Mouse (Mus musculus) adrenal gland, postnatal 25 days (tissue): ENCODE data around the gene Liph. TPM values are rescaled to one million over a fixed set of nuclear protein-coding genes. Genes with fewer than 3 reads are reported as not detected.
"Not testable (repeated sequence)": the region's sequence is repeated elsewhere in the genome, so short reads cannot be mapped to it uniquely, and the experiment has no call there.

Experiments used
- DNase-seq: peaks from one replicate; pipeline ENCODE4 v3.0.0; 2021; ENCODE audit warnings: mixed read lengths
- long read RNA-seq: library from polyadenylated mRNA; stranded (forward); transcript quantifications from one replicate; pipeline ENCODE4 v2.0.0, GENCODE M21; 2021
- total RNA-seq: library from RNA; stranded (reverse); gene quantifications from 2 replicates; pipeline ENCODE4 v1.2.3, GENCODE M21; 2021

The Liph gene
- 0.33 and 1.5 TPM in 2 replicates for total RNA-seq
- long read RNA-seq, result 0 reads

DNA sequence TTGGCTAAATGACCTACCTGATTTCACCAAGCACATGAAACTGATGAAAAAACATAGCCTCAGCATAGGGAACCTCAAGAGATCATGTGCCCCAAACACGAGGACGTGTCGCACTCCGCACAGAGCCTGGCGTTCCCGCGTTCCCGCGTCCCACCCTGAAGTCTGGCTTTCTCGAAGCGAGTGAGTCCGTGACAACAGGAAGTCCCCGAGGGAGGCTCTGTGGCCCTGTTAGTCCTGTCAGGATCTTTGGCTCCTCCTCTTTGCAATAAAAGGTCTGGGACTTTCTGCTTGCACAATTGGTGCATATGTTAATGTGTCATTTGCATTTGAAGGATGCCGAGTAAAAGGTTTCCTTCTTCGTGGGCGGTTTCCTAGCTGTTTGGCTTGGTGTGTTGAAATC, at the start of gene Liph:
Liph (minus strand) TSS at position 360 of the 400 bp plus-strand sequence.
- DNase-seq, result peak; percentile 9

DNA sequence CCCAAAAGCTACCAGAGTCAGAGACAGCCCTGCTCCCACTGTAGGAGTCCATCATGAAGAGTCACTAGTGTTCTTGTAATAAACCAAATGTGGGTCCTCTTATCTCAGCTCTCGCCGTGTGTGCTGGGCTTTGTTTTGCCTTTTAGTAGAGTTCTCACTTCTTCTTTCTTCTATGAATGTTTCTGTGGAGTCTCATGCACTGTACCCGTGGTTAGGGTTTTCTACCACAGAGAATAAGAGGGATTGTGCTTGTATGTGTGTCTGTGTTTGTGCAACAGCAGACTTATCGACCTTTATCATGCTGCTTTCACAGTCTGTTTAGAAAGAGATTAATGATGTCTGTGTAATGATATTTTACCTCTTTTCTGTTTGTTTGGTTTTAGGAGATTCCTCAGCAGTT, 48.4 kb upstream of the Liph start:
- DNase-seq, result no peak

DNA sequence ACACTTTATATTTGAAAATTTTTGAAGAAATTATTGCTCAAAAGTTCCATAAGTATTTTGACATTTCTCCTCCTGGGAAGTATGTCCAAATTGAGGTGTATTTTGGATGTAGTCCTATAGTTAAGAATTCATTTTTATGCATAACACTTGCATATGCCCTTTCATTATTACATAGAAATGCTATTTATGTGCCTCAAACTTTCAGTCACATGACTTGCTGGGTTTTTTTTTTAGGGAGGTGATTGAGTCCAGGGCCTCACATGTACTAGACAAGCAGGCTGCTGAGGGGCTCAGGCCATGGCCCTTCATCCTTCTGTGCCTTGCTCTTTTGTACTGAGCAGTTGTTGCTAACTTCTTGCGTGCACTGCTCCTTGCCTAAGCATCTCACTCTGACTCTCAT, 44.5 kb upstream of the Liph start:
- no peak for DNase-seq

DNA sequence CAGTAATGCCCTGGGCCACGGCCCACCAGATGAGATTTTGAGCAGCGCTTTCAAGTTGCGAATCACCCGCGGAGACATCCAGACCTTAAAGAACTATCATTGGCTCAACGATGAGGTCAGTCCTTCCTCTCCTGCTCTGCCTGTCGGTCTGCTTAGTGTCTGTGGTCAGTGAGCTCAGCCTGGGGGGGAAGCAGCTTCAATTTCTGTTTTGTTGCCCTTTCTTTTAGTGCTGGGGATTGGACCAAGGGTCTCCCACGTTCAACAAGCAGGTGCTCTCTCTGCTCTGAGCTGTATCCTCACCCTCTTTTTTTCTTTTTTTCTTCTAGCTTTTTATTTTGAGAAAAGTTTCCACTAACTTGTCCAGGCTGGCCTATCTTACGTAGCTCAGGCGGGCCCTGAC, 43.1 kb upstream of the Liph start:
- no peak for DNase-seq

DNA sequence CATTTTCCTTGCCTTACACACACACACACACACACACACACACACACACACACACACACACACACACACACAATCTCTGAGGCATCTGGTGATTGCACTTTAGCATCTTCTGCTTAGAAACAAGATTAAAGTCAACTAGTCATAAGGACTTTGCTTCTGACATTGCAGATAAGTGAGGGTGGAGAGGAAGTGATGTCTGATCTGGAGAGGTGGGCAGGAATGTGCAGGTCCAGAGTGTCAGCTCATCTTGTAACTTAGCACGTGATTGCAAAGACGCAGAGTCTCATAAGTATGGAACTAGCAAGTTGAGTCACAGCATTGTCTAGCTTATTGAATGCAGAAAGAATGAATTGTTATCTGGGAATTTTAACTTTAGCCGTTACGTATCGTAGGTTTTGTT, 32.0 kb upstream of the Liph start:
- no peak for DNase-seq

DNA sequence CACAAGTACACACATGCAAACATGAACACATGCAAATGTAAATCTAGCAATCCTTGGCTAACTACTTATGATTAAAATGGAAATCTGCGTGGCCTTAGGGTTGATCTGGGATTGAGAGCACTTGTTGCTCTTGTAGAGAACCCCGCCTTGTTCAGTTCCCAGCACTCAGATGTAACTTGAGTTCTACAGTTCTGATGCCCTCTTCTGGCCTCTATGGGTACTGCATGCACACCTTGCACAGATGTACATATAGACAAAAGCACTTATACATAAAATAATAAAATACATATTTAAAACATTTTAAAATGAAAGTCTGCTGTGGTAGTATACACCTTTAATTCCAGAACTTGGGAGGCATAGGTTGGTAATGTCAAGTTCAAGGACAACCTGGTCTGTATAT, 26.7 kb upstream of the Liph start:
- DNase-seq, result no peak

DNA sequence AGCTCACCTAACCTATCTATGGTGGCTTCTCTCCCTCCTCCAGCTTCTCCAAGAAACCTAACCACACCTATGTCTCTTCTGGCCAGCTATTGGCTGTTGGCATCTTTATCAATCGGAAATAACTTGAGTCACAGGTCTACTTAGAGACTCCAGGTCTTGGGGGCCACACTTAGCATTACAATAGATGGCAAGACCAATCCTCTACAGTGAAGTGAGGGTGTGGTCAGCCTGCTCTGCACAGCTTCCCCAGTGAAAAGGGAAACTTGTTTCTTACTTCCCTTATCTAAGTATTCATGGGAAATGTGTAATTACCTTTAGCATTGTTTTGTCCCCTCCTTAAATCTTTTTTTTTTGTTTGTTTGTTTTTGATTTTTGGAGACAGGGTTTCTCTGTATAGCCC, 20.1 kb upstream of the Liph start:
- DNase-seq, result no peak

DNA sequence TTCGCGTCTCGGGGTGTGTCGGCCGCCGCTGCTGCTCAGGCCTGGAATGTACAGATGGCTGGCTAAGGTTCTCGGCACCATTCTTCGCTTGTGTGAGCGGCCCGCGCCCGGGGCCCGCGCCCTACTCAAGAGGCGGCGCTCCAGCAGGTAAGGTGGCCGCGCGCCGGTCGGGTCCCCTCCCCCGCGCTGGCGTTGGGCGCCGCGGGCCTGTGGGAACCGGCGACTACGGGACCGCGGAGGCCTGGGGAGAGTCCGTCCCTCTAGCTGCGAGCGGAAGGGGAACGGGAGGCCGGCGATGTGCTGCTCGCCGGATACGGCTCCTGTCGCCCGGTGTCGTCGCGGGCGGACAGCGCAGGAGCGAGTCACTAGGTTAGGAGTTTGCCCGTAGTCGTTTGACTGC, 14.1 kb upstream of the Liph start:
- DNase-seq, result no peak

DNA sequence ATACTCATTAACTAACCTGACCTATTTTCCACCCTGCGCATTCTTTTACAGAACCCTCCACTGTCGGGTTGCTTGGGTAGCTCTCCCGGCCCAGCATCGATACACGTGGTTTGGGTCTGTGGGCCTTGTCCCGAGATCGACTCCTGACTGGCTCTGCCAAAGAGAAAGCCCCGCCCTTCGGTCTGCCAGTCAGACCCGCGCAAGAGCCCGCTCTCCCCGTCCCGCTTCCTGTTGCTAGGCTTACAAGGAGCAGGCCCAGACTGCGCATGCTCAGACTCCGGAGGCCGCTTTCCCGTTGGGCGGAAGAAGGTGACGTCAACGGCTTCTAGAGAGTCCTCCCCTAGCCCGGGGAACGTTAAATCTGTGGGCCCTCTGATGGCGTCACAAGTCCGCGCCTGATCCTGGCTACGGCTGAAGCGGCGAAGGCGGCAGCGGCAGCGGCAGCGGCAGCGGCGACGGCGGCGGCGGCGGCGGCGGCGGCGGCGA, 13.7 kb upstream of the Liph start, which contains the start of gene Senp2:
Senp2 (plus strand) TSS at position 386 of the 486 bp plus-strand sequence.
- peak; percentile 100 for DNase-seq

DNA sequence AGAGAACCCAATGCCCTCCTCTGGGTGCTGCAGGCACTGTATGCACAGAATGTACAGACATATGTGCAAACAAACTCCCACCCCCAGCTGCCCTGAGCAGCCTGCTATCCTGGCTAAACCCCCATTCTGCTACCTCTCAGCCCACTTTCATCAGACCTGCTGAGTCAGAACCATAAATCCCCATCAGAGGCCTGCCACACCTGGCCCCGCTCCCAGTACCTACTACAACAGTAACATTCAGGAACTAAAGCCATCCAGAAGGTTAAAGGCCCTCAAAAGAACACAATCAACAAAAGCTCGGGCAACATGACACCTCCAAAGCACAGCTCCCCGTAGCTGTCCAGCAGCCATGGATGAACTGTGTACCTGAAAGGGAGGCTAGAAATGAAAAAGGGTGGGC, 6.1 kb upstream of the Liph start:
- DNase-seq, result no peak

DNA sequence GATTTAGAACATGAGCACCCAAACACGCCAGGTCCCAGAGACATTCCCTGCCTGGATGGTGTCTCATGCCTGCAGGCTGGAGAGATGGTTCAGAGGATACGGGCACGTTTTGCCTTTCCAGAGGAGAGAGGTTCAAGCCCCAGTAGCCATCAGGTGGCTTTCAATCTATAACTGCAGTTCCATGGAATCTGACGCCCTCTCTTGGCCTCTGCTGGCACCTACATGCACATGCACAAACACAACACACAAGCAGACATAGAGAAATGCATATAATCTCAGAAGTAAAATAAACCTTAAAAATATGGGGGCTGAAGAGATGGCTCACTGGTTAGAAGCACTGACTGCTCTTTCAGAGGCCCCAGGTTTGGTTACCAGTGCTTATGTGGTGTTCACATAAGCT, 5.7 kb upstream of the Liph start:
- no peak for DNase-seq

DNA sequence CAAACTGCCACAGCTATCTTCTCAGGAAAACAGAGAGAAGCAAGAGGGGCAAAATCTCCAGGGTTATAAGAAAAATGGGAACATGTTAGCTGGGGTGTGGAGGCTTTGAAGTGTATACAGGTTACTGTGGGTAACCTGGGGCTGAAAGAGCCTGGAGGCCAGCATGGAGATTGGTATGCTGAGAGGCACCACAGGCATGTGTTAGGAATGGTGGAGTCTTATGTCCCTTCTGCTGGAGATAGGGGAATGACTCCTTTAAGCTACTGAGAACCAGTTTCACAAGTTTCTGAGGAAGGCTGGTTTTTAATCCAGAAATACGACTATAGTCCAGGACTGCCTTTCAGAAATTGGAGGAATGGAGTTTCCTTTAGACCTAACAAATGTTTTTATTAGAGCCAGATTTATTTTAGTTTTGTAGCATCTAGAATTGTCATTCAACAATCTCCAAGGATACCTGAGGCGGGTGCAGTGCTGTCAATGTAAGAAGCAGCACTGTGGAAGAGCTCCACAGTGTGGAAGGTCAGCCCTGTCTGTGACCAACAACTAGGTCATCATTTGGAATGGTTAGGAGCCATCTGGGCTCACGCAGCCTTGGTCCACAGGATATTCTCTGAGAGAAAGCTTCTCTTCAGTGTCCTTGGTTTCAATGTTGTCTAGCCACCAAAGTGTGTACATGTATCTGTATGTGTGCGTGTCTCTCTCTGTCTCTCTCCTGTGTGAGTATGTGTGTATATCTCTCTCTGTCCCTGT, 4.7 kb upstream of the Liph start:
- peak; percentile 9 for DNase-seq

DNA sequence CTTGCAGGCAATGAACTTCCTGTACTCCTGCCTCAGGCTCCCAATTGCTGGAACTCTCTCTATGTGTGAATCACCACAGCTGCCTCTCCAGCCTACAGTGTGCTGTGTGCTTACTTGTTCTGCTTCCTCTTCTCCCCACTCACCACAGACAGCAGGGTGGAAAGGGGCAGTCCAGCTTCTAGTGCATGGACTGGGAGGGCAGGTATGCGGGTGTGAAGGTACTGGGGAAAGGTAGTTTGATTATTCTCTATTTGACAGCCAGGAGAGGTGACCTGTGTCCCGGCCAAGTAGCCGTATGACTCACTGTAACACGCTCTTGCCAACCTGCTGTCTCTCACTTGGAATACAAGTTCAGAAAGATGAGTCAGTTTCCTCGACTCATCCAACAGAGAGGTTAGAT, 2.6 kb upstream of the Liph start:
- DNase-seq, result peak; percentile 23

DNA sequence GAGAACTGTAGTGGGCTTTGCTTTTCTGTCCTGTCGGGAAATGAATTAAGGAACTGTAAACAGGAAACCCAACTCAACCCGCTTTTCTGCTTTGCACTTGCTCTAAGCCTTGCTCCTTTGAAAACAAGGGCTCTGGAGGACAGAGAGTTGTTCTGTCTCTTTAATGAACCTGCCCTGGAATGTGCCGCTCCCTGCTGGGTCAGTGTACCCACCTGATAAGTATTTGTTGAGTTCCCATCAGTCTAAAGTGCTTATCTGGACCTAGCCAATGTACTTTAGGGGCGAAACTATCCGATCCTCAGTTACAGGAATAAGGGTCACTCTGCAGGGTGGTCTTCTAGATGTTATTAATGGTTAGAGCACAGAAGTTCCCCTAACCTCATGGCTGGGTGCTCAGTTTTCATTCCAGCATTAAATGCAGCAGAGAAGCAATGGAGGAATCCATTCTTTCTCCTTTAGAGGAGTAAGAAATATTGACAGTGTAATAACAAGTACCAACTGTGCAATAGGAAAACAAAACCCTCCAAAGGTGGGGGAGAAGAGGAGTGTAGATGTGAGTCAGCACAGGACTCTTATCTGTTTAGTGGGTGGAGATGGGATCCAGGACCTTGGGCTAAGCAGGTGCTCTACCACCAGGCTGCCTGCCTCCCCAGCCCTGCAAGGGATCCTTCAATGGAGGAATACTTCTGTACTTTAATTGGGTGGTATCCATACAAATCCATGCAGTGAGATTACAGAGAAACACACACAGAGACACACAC, 1.6 kb upstream of the Liph start:
- DNase-seq, result no peak

DNA sequence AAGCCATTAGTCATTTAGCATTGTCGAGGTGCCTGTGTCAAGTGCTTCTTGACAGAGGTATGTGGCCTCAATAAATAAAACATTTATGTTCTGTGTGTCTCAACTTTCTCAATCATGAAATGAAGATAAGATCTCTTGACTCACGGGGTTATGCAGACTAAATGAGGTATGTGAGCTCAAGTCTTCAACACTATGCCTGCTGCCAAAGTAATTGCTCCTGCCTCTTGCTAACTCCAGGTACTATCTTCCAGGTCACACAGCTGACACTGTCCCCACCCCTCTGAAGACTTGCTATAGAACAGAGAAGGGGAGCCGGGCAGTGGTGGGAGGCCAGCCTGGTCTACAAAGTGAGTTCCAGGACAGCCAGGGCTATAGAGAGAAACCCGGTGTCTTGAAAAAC, 939 bp upstream of the Liph start:
- DNase-seq, result no peak

DNA sequence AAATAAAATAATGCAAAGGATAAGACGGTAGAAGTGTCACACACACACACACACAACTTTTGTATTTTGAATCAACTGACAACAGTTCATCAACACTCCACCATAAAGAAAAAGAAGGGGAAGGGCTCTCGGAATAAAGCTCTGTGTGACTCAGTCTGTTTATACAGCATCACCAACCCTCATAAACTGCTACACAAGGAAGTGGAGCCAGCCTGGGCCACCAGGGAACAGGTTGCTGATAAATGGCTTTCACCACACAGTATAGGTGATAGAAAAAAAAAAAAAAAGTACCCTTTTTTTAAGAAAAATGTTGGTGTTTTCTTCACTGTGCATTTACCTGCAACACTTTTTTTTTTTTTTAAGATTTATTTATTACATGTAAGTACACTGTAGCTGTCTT, 3.7 kb downstream of the Liph start:
- no peak for DNase-seq

DNA sequence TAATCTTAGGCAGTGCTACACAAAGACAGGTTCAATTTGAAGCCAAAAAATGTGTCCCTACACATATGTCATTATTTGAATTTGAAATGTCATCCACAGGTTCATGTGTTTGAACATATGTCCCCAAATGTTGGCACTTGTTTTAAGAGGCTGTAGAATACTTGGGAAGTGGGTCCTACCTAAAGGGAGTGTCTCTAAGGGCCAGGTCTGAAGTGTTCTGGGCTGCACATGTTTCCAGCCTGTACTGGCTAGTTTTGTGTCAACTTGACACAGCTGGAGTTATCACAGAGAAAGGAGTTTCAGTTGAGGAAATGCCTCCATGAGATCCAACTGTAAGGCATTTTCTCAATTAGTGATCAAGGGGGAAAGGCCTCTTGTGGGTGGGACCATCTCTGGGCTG, 4.6 kb downstream of the Liph start:
- not testable (repeated sequence) for DNase-seq

DNA sequence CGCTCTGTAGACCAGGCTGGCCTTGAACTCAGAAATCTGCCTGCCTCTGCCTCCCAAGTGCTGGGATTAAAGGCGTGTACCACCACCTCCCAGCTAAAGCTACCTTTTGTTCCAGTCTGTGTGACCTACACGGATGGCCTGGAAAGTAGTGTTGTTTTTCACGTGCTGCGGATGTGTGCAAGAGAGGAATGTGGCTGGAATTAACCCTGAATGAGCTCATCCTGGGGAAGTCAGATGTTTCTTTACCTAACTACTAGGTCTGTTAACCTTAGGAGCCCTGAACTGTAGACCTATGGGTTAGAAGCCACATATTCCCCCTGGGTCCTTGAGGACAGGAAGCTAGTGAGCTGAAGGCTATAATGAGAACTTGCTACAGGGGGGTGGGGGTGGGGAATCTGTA, 7.5 kb downstream of the Liph start:
- no peak for DNase-seq

DNA sequence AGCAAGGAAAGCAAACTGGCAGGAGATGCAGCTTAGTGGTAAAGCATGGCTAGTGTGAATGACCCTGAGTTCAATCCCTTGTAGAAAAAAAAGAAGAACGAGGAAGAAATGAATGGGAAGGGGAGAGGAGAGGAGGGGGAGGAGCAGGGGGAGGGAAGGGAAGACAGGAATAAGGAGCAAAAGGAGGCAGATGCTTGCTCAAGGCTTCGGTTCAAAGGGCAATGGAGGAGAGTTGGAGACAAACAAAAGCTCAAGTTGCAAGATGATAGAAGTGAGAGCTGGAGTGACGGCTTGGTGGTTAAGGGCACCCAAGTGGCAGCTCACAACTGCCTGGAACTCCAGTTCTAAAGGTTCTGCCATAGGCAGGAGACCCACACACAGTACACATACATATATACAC, 9.3 kb downstream of the Liph start:
- DNase-seq, result no peak

DNA sequence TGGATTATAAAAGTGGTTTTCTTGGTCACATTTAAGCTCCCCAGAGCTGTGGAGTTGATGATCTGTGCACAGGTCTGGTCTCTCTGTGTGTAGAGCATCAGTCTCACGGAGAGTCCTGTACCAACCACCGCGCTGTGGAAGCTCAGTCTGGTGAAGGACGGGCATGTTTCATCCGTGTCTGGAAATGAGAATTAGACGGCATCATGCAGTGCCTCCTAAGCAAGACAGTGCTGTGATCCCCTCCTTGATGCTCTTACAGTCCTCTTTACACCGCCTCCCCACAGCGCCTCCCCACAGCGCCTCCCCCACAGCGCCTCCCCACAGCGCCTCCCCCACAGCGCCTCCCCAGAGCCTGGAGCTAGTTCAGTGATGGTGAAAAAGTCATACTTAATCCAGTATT, 11.4 kb downstream of the Liph start:
- DNase-seq, result no peak

DNA sequence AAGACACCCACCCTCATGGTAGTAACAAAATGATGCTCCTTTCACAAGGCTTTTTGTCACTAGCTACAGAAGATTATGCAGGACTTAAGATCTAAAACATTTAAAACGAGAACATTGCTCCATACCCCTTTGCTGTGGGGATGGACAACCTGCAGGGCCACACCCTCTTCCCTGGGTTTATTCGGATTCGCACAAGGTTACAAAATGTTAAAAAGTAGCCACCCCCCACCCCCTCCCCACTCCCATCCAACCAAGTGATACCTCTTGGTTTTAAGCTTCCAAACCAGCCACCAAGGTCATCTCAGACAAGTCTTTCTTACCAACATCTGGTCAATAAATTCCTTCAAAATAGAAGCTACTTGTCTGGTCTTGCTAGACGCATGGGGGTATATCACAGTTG, 11.9 kb downstream of the Liph start:
- DNase-seq, result no peak

DNA sequence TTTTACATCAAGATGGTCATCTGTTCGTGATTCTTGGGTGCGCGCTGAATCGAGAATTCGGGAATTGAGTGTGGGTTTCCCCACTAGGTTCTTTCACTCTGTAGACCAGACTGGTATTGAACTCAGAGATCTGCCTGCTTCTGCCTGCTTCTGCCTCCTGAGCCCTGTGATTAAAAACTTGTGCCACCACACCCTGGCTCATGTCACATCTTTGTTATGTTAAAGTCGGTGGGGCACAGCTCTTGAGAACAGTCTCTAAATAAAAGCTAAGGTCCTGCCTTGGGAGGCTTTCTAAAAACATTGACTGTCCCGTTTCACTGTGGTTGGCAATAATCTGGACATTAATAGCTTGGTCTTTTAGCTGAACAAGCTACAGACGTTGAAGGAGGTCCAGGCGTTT, 12.3 kb downstream of the Liph start:
- no peak for DNase-seq

DNA sequence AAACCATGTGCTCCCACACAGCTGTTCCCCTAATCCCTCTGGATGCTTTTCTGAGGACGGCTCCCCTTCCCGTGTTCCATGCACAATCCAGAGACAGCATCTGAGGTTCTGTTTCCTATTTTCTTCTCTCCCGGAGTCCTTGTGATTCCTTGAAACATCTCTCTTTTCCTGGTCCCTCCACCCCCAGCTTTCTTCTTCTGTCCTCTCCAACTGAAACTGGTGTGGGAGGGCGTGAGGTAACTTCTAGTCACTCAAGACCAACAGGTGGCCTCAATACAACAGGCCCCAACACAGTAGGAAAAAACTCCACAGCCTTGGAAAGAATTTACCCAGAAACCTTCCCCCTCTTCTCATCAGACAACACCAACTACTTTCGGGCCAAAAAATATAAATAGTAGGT, 18.1 kb downstream of the Liph start:
- DNase-seq, result no peak

DNA sequence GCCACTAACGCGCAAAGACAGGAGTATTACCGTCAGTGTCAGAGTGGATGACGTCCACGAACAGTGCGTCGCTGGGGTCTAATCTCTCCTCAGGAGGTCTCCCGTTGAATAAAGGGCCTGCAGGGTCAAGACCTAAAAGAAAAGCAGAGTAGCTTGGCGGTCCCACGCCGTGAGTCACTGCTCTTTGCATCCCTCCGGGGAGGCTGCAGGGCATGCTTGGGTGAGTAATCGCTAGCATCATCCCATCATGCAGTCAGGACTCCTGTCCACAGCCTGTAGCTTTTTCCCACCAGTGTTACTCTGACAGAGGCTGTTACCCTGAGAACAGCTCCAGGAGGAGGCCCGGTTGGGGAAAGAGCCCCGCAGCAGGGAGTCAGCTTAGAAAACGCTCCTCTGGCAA, 19.3 kb downstream of the Liph start:
- peak; percentile 46 for DNase-seq
